Comparison of ENCODE assay signal across 8 mouse cellular contexts in the genomic region with DNA sequence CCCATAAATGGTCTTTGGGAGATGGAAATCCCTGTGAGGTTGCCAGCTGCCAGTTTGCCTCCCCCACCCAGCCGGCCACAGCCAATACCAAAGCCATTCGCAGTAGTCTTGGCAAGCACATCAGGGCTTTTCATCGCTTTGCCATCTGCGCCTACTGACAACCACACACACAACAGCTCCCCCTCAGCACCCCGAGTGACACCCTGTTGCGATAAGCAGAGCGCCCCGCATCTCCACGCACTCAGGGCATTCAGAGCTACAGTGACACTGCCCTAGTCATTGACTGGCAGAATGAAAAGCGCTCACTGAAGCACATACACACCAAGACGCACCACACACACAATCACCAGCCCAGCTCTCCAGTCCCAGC. TPM values are rescaled to one million over a fixed set of nuclear protein-coding genes. Genes with fewer than 3 reads are reported as not detected.
A peak's percentile ranks its signal among the peaks of the same experiment; 100 is the strongest.
DNase-seq lines count a peak whose midpoint lies in the region; ATAC-seq and TF ChIP-seq lines count a peak whose summit lies in the region.

No protein-coding gene starts in this region.

- no peaks in the 10 kb centered on the region for H3K9me3 ChIP-seq in hindbrain, embryonic 12.5 days (replicated peaks)
- H3K9me3 ChIP-seq in limb, embryonic 12.5 days = no peaks in the 10 kb centered on the region
- no peaks in the 10 kb centered on the region for H3K9me3 ChIP-seq in neural tube, embryonic 14.5 days (ENCODE audit: control insufficient read depth, low read length)

- no peak overlapping the region for H3K27ac ChIP-seq in hindbrain, embryonic 12.5 days
- no peak overlapping the region for H3K27ac ChIP-seq in limb, embryonic 12.5 days
- H3K27ac ChIP-seq in neural tube, embryonic 14.5 days (ENCODE audit: low read depth, low read length) = no peak overlapping the region

- H3K4me1 ChIP-seq in lung, adult 2 months (ENCODE audit: control insufficient read depth, insufficient read depth, low read length) = peaks cover 9% of the 10 kb centered on the region
- H3K4me1 ChIP-seq in hindbrain, embryonic 12.5 days = peaks cover 11% of the 10 kb centered on the region
- H3K4me1 ChIP-seq in limb, embryonic 12.5 days (replicated peaks) = peaks cover 13% of the 10 kb centered on the region
- H3K4me1 ChIP-seq in neural tube, embryonic 14.5 days (ENCODE audit: control insufficient read depth, insufficient read depth, low read length) = no peaks in the 10 kb centered on the region

- TF ChIP-seq POLR2A in lung, adult 2 months (IDR thresholded peaks at IDR 0.05; ENCODE audit: borderline replicate concordance, extremely low read depth, low read depth, low read length) = peak; percentile 21; the same call in 1 of the 2 replicates

- peak overlapping the region; percentile 88 for H3K4me3 ChIP-seq in lung, adult 2 months (replicated peaks; ENCODE audit: extremely low read depth, low read depth, low read length)
- H3K4me3 ChIP-seq in hindbrain, embryonic 12.5 days = peak overlapping the region; percentile 38; the same call in 1 of the 2 replicates
- peak overlapping the region; percentile 46 for H3K4me3 ChIP-seq in limb, embryonic 12.5 days (replicated peaks)
- H3K4me3 ChIP-seq in neural tube, embryonic 14.5 days (ENCODE audit: low read depth, low read length) = peak overlapping the region; percentile 33

- H3K27me3 ChIP-seq in hindbrain, embryonic 12.5 days = peaks cover 55% of the 10 kb centered on the region
- peaks cover 69% of the 10 kb centered on the region for H3K27me3 ChIP-seq in limb, embryonic 12.5 days
- H3K27me3 ChIP-seq in neural tube, embryonic 14.5 days (ENCODE audit: control insufficient read depth, insufficient read depth, low read length) = peaks cover 22% of the 10 kb centered on the region

- ATAC-seq in common myeloid progenitor, adult 5-6 weeks (replicated peaks; ENCODE audit: low read depth, poor library complexity, severe bottlenecking) = peak; percentile 19
- ATAC-seq in hindbrain, embryonic 12.5 days (ENCODE audit: low FRiP score) = no peak
- ATAC-seq in limb, embryonic 12.5 days (ENCODE audit: insufficient number of reproducible peaks, insufficient read depth, low FRiP score, low TSS enrichment, low read depth) = no peak
- no peak for ATAC-seq in neural tube, embryonic 14.5 days (ENCODE audit: low read depth)
- no peak for ATAC-seq in erythroid progenitor cell, adult 5-6 weeks (replicated peaks; ENCODE audit: low FRiP score, poor library complexity, severe bottlenecking)

- H3K36me3 ChIP-seq in hindbrain, embryonic 12.5 days = peaks cover 12% of the 10 kb centered on the region
- H3K36me3 ChIP-seq in limb, embryonic 12.5 days = peaks cover 14% of the 10 kb centered on the region
- peaks cover 7% of the 10 kb centered on the region; the same call in 1 of the 2 replicates for H3K36me3 ChIP-seq in neural tube, embryonic 14.5 days (ENCODE audit: control insufficient read depth, insufficient read depth, low read length)

- H3K4me2 ChIP-seq in hindbrain, embryonic 12.5 days (replicated peaks) = peak overlapping the region; percentile 63
- peak overlapping the region; percentile 79 for H3K4me2 ChIP-seq in limb, embryonic 12.5 days
- H3K4me2 ChIP-seq in neural tube, embryonic 14.5 days (ENCODE audit: low read depth, low read length) = peak overlapping the region; percentile 53

- no peak overlapping the region for H3K9ac ChIP-seq in hindbrain, embryonic 12.5 days
- peak overlapping the region; percentile 48; the same call in 1 of the 2 replicates for H3K9ac ChIP-seq in limb, embryonic 12.5 days (replicated peaks)
- H3K9ac ChIP-seq in neural tube, embryonic 14.5 days (replicated peaks; ENCODE audit: low read depth, low read length) = no peak overlapping the region

- 19% methylated on average over 11 of the region's 11 CpGs for WGBS in lung, adult 2 months
- 30% methylated on average over 11 of the region's 11 CpGs for WGBS in hindbrain, embryonic 12.5 days
- WGBS in limb, embryonic 12.5 days = 21% methylated on average over 11 of the region's 11 CpGs
- WGBS in neural tube, embryonic 14.5 days = 29% methylated on average over 11 of the region's 11 CpGs

- DNase-seq in lung, adult 2 months = no peak
- DNase-seq in lung, postnatal 25 days (ENCODE audit: low spot score) = no peak
- no peak for DNase-seq in natural killer cell, adult 2 months (ENCODE audit: low spot score in 2 of 2)

- TF ChIP-seq CTCF in lung, adult 2 months (IDR thresholded peaks at IDR 0.05; ENCODE audit: insufficient read depth, low read length) = no peak

RNA-seq across cellular contexts. Expression of a gene that starts 2.2 kb away (rescaled TPM):
- polyA plus RNA-seq in lung, adult 2 months (2012; rRNA removed) = 48.5 and 49.1 TPM in 2 replicates
- not detected in 2 replicates for total RNA-seq in common myeloid progenitor, adult 5-6 weeks (2017)
- polyA plus RNA-seq in hindbrain, embryonic 12.5 days (2016; fragmentation: Nextera tagmentation; extraction: Ambion mirVana) = 0.82 and 1.3 TPM in 2 replicates
- polyA plus RNA-seq in limb, embryonic 12.5 days (2016; fragmentation: Nextera tagmentation; extraction: Ambion mirVana) = 0.27 and 0.33 TPM in 2 replicates
- 6.0 and 11.2 TPM in 2 replicates for polyA plus RNA-seq in neural tube, embryonic 14.5 days (2014; fragmentation: Nextera tagmentation; extraction: Ambion mirVana)
- total RNA-seq in erythroid progenitor cell, adult 5-6 weeks (2015; ENCODE audit: low replicate concordance) = not detected in 2 replicates
- not detected in 2 replicates for total RNA-seq in erythroid progenitor cell, adult 5-6 weeks (2017; ENCODE audit: low replicate concordance)

RNA-seq across cellular contexts. Expression of a gene that starts 11.1 kb away (rescaled TPM):
- polyA plus RNA-seq in lung, adult 2 months (2012; rRNA removed) = 0.24 TPM in 1 of 2 replicates, not detected in the other
- total RNA-seq in common myeloid progenitor, adult 5-6 weeks (2017) = 12.4 and 58.4 TPM in 2 replicates
- not detected in 2 replicates for polyA plus RNA-seq in hindbrain, embryonic 12.5 days (2016; fragmentation: Nextera tagmentation; extraction: Ambion mirVana)
- 0.63 and 3.4 TPM in 2 replicates for polyA plus RNA-seq in limb, embryonic 12.5 days (2016; fragmentation: Nextera tagmentation; extraction: Ambion mirVana)
- 2.9 TPM in 1 of 2 replicates, not detected in the other for polyA plus RNA-seq in neural tube, embryonic 14.5 days (2014; fragmentation: Nextera tagmentation; extraction: Ambion mirVana)
- total RNA-seq in erythroid progenitor cell, adult 5-6 weeks (2015; ENCODE audit: low replicate concordance) = not detected in 2 replicates
- total RNA-seq in erythroid progenitor cell, adult 5-6 weeks (2017; ENCODE audit: low replicate concordance) = 143 and 216 TPM in 2 replicates

RNA-seq across cellular contexts. Expression of a gene that starts 16.5 kb away (rescaled TPM):
- polyA plus RNA-seq in lung, adult 2 months (2012; rRNA removed) = 689 and 921 TPM in 2 replicates
- total RNA-seq in common myeloid progenitor, adult 5-6 weeks (2017) = 114 and 134 TPM in 2 replicates
- 213 and 215 TPM in 2 replicates for polyA plus RNA-seq in hindbrain, embryonic 12.5 days (2016; fragmentation: Nextera tagmentation; extraction: Ambion mirVana)
- 135 and 145 TPM in 2 replicates for polyA plus RNA-seq in limb, embryonic 12.5 days (2016; fragmentation: Nextera tagmentation; extraction: Ambion mirVana)
- polyA plus RNA-seq in neural tube, embryonic 14.5 days (2014; fragmentation: Nextera tagmentation; extraction: Ambion mirVana) = 250 and 288 TPM in 2 replicates
- total RNA-seq in erythroid progenitor cell, adult 5-6 weeks (2015; ENCODE audit: low replicate concordance) = 207 and 227 TPM in 2 replicates
- total RNA-seq in erythroid progenitor cell, adult 5-6 weeks (2017; ENCODE audit: low replicate concordance) = 161 and 184 TPM in 2 replicates

Comparison
In these comparisons a context has a peak if more than half of its experiments do, and no peak if none do; other contexts are left out.
1. H3K4me3 ChIP-seq: peak in every context shown above with its lines; median percentile 88 in lung, adult 2 months; 46 in limb, embryonic 12.5 days; 38 in hindbrain, embryonic 12.5 days; 33 in neural tube, embryonic 14.5 days.